Mouse (Mus musculus) embryonic fibroblast, embryonic 13.5 days (primary cell): Measurements from ENCODE around the gene Slc22a23.

Experiments
- CTCF ChIP-seq: IDR thresholded peaks from 2 replicates; pipeline ENCODE4 v1.5.1; 2011; ENCODE audit warnings: mild to moderate bottlenecking, control low read depth, low read length, moderate library complexity, borderline replicate concordance; ENCODE audit not compliant: insufficient read depth
- POLR2A ChIP-seq: IDR thresholded peaks from 2 replicates; pipeline ENCODE4 v1.6.1; 2011; ENCODE audit warnings: low read depth, mild to moderate bottlenecking, control low read depth, low read length, moderate library complexity

DNA sequence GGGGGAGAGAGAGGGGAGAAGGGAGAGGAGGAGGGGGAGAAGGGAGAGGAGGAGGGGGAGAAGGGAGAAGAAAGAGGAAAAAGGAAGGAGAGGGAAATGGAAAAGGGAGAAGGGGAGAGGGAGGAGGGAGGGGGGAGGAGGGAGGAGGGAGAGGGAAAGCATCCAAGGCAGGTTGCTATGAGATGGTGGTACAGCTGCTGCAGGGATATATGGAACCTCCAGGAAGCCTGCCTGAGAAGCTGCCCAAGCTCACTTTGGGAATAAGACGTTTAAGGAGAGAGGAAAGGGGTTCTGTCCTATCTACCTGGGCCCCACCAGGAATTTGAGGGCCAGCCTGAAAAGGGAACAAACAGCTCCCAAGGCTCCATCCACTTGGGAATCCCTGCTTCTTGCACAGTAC lies 118.0 kb downstream of the Slc22a23 start:
- TF ChIP-seq CTCF (no peak), POLR2A (no peak)
